8 mouse cellular contexts compared by ENCODE assay signal in the genomic region with DNA sequence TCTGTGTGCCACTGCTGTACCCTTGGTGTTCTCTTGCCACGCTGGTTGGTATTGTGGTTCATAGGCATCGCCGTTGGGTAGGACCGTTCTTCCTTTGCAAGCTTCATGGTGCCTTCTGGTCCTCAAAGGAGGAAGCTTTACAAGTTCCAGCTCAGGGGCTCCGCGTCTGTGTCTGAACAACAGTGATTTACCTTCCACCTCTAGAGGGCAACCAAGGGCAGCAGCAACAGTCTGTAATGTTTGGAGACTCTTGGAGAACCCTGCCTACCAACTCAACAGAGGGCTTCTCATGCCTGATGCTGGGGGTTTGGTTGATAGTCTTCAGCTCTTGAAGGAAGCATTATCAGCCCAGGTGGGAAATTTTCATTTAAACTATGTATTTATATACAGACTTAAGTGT. TPM values are rescaled to one million over a fixed set of nuclear protein-coding genes. Genes with fewer than 3 reads are reported as not detected.
DNase-seq lines count a peak whose midpoint lies in the region; ATAC-seq and TF ChIP-seq lines count a peak whose summit lies in the region.

No protein-coding gene starts in this region.

- no peaks in the 10 kb centered on the region for H3K36me3 ChIP-seq in hindbrain, embryonic 10.5 days
- H3K36me3 ChIP-seq in hindbrain, embryonic 13.5 days = no peaks in the 10 kb centered on the region
- no peaks in the 10 kb centered on the region for H3K36me3 ChIP-seq in ES-Bruce4 (ENCODE audit: control insufficient read depth, insufficient read depth, low read length, poor library complexity, severe bottlenecking)

- DNase-seq in hindbrain, embryonic 10.5 days (ENCODE audit: low spot score) = peak; percentile 8
- peak; percentile 51 for DNase-seq in cerebellum, adult 11 months
- peak; percentile 19 to 23 for DNase-seq in frontal cortex, postnatal 25 days (ENCODE audit: low spot score in 2 of 2)
- DNase-seq in layer of hippocampus, postnatal 14 days (ENCODE audit: low spot score in 2 of 2) = peak; percentile 20 to 57
- DNase-seq in natural killer cell, adult 2 months (ENCODE audit: low spot score in 2 of 2) = peak; percentile 5 to 38
- no peak for DNase-seq in Muller cell, postnatal 12 days (ENCODE audit: inconsistent ontology term)

- TF ChIP-seq EP300 in ES-Bruce4 (IDR thresholded peaks at IDR 0.05; ENCODE audit: insufficient read depth, low read depth, low read length) = no peak

- no peak overlapping the region for H3K9ac ChIP-seq in hindbrain, embryonic 13.5 days
- no peak overlapping the region for H3K9ac ChIP-seq in ES-Bruce4 (ENCODE audit: low read depth, poor library complexity, severe bottlenecking)

- TF ChIP-seq POLR2A in ES-Bruce4 (IDR thresholded peaks at IDR 0.05; ENCODE audit: insufficient read depth, low read length) = no peak

- H3K9me3 ChIP-seq in hindbrain, embryonic 10.5 days = no peaks in the 10 kb centered on the region
- 0 out of 2 replicates have a peak, but pooled peaks cover 5% of the 10 kb centered on the region for H3K9me3 ChIP-seq in hindbrain, embryonic 13.5 days
- no peaks in the 10 kb centered on the region for H3K9me3 ChIP-seq in ES-Bruce4 (replicated peaks; ENCODE audit: control insufficient read depth, insufficient read depth, low read length, poor library complexity, severe bottlenecking)

- WGBS in hindbrain, embryonic 10.5 days = 80% methylated on average over 6 of the region's 6 CpGs
- WGBS in hindbrain, embryonic 13.5 days = 75% methylated on average over 6 of the region's 6 CpGs

- no peak overlapping the region for H3K4me2 ChIP-seq in hindbrain, embryonic 13.5 days

- no peaks in the 10 kb centered on the region for H3K27me3 ChIP-seq in hindbrain, embryonic 10.5 days (ENCODE audit: insufficient read depth, poor library complexity, severe bottlenecking)
- H3K27me3 ChIP-seq in hindbrain, embryonic 13.5 days = no peaks in the 10 kb centered on the region
- H3K27me3 ChIP-seq in ES-Bruce4 (ENCODE audit: control insufficient read depth, insufficient read depth, low read length, poor library complexity, severe bottlenecking) = no peaks in the 10 kb centered on the region

- no peak overlapping the region for H3K27ac ChIP-seq in hindbrain, embryonic 10.5 days
- no peak overlapping the region for H3K27ac ChIP-seq in hindbrain, embryonic 13.5 days
- H3K27ac ChIP-seq in ES-Bruce4 (ENCODE audit: insufficient read depth, low read length) = no peak overlapping the region

- no peaks in the 10 kb centered on the region for H3K4me1 ChIP-seq in hindbrain, embryonic 10.5 days (replicated peaks)
- H3K4me1 ChIP-seq in hindbrain, embryonic 13.5 days (replicated peaks) = no peaks in the 10 kb centered on the region
- no peaks in the 10 kb centered on the region for H3K4me1 ChIP-seq in ES-Bruce4 (ENCODE audit: control insufficient read depth, insufficient read depth, low read length)

- H3K4me3 ChIP-seq in hindbrain, embryonic 10.5 days = no peak overlapping the region
- H3K4me3 ChIP-seq in hindbrain, embryonic 13.5 days = no peak overlapping the region
- H3K4me3 ChIP-seq in ES-Bruce4 (ENCODE audit: low read depth, low read length) = no peak overlapping the region

- no peak for ATAC-seq in hindbrain, embryonic 13.5 days (ENCODE audit: low FRiP score)

- peak; percentile 33 for TF ChIP-seq CTCF in ES-Bruce4 (IDR thresholded peaks at IDR 0.05; ENCODE audit: low read depth, low read length)

RNA-seq across cellular contexts. Expression of a gene that starts 7.8 kb away (rescaled TPM):
- polyA plus RNA-seq in hindbrain, embryonic 10.5 days (2016; fragmentation: Nextera tagmentation; extraction: Ambion mirVana) = 0.06 and 0.61 TPM in 2 replicates
- 0.17 and 0.21 TPM in 2 replicates for polyA plus RNA-seq in hindbrain, embryonic 13.5 days (2015; fragmentation: Nextera tagmentation; extraction: Ambion mirVana)
- not detected in 2 replicates for polyA plus RNA-seq in ES-Bruce4 (2011; ENCODE audit: insufficient read depth, insufficient read length, low read depth, missing spikeins)
- under 1 TPM; 0.21 to 0.41 TPM for total RNA-seq in layer of hippocampus, postnatal 14 days (2021)
